Mouse (Mus musculus): ENCODE measurements around the gene Ccne1. TPM values are rescaled to one million over a fixed set of nuclear protein-coding genes. Genes with fewer than 3 reads are reported as not detected.
A peak's percentile ranks its signal among the peaks of the same experiment; 100 is the strongest.
"Not testable (repeated sequence)": the region's sequence is repeated elsewhere in the genome, so short reads cannot be mapped to it uniquely, and the experiment has no call there.

Gene Ccne1
- polyA plus RNA-seq, 1 experiment from 2014 or later = 77.5 TPM

GRCm38 (mm10) chr7:38128256-38128655 is 20.9 kb upstream of the Ccne1 start:
- not testable (repeated sequence) for H3K36me3 ChIP-seq; H3K27me3 ChIP-seq; H3K27ac ChIP-seq; H3K4me2 ChIP-seq (replicated peaks); ATAC-seq (ENCODE audit: low FRiP score, low read depth); H3K9me3 ChIP-seq; H3K9ac ChIP-seq; H3K4me3 ChIP-seq
- 76% methylated on average over 5 of the region's 5 CpGs for WGBS
- H3K4me1 ChIP-seq = peaks cover 29% of the 10 kb centered on the region

- Histone ChIP-seq H3K4me1 (peaks cover 24% of the 10 kb centered on the region), H3K4me2 (replicated peaks) (peak overlapping the region; percentile 14; the same call in 1 of the 2 replicates), H3K9me3 (no peaks in the 10 kb centered on the region), H3K36me3 (no peaks in the 10 kb centered on the region), H3K9ac (no peak overlapping the region), H3K4me3 (no peak overlapping the region), H3K27ac (no peak overlapping the region), H3K27me3 (no peaks in the 10 kb centered on the region)
- peak; percentile 78; the same call in 1 of the 2 replicates for ATAC-seq (ENCODE audit: low FRiP score, low read depth)
- 55% methylated on average over 12 of the region's 12 CpGs for WGBS
These were observed 18.3 kb upstream of the Ccne1 start for GRCm38 (mm10) chr7:38125565-38126159.

GRCm38 (mm10) chr7:38124164-38124563 is 16.8 kb upstream of the Ccne1 start:
- not testable (repeated sequence) for H3K9ac ChIP-seq; H3K27ac ChIP-seq; ATAC-seq (ENCODE audit: low FRiP score, low read depth); H3K4me2 ChIP-seq (replicated peaks); H3K4me3 ChIP-seq; H3K4me1 ChIP-seq; H3K36me3 ChIP-seq; H3K27me3 ChIP-seq; H3K9me3 ChIP-seq
- 88% methylated on average over 2 of the region's 2 CpGs for WGBS

GRCm38 (mm10) chr7:38118594-38118993 is 11.3 kb upstream of the Ccne1 start:
- Histone ChIP-seq H3K9me3 (no peaks in the 10 kb centered on the region), H3K4me2 (replicated peaks) (no peak overlapping the region), H3K4me3 (no peak overlapping the region), H3K9ac (no peak overlapping the region), H3K27me3 (no peaks in the 10 kb centered on the region), H3K4me1 (no peaks in the 10 kb centered on the region), H3K36me3 (no peaks in the 10 kb centered on the region), H3K27ac (no peak overlapping the region)
- no peak for ATAC-seq (ENCODE audit: low FRiP score, low read depth)
- WGBS = 6% methylated on average over 1 of the region's 1 CpGs

GRCm38 (mm10) chr7:38112451-38112850 is 5.1 kb upstream of the Ccne1 start:
- WGBS = 82% methylated on average over 9 of the region's 9 CpGs
- no peak overlapping the region for H3K4me2 ChIP-seq (replicated peaks)
- ATAC-seq (ENCODE audit: low FRiP score, low read depth) = no peak
- no peak overlapping the region for H3K9ac ChIP-seq
- H3K9me3 ChIP-seq = no peaks in the 10 kb centered on the region
- no peak overlapping the region for H3K4me3 ChIP-seq
- no peaks in the 10 kb centered on the region for H3K36me3 ChIP-seq
- peaks cover 32% of the 10 kb centered on the region for H3K4me1 ChIP-seq
- H3K27me3 ChIP-seq = no peaks in the 10 kb centered on the region
- peak overlapping the region; percentile 89; the same call in 1 of the 2 replicates for H3K27ac ChIP-seq

- Histone ChIP-seq H3K9me3 (no peaks in the 10 kb centered on the region), H3K27ac (peak overlapping the region; percentile 89), H3K4me1 (peaks cover 32% of the 10 kb centered on the region), H3K4me3 (no peak overlapping the region), H3K9ac (no peak overlapping the region), H3K4me2 (replicated peaks) (peak overlapping the region; percentile 30; the same call in 1 of the 2 replicates), H3K27me3 (no peaks in the 10 kb centered on the region), H3K36me3 (no peaks in the 10 kb centered on the region)
- peak; percentile 82 for ATAC-seq (ENCODE audit: low FRiP score, low read depth)
- WGBS = 29% methylated on average over 3 of the region's 3 CpGs
These were observed 4.7 kb upstream of the Ccne1 start for GRCm38 (mm10) chr7:38111996-38112395.

GRCm38 (mm10) chr7:38108260-38108632 is 912 bp upstream of the Ccne1 start:
- Histone ChIP-seq H3K27ac (no peak overlapping the region), H3K27me3 (no peaks in the 10 kb centered on the region), H3K4me1 (peaks cover 49% of the 10 kb centered on the region), H3K9ac (peak overlapping the region; percentile 77), H3K4me2 (replicated peaks) (peak overlapping the region; percentile 93), H3K36me3 (peaks cover 13% of the 10 kb centered on the region), H3K4me3 (peak overlapping the region; percentile 89), H3K9me3 (no peaks in the 10 kb centered on the region)
- WGBS = 13% methylated on average over 10 of the region's 10 CpGs
- no peak for ATAC-seq (ENCODE audit: low FRiP score, low read depth)

GRCm38 (mm10) chr7:38106711-38107311 is 523 bp downstream of the Ccne1 start:
- peaks cover 36% of the 10 kb centered on the region for H3K4me1 ChIP-seq
- peak overlapping the region; percentile 87 for H3K9ac ChIP-seq
- H3K9me3 ChIP-seq = no peaks in the 10 kb centered on the region
- peaks cover 28% of the 10 kb centered on the region for H3K36me3 ChIP-seq
- H3K4me3 ChIP-seq = peak overlapping the region; percentile 89
- H3K4me2 ChIP-seq (replicated peaks) = peak overlapping the region; percentile 93
- peak; percentile 42; the same call in 1 of the 2 replicates for ATAC-seq (ENCODE audit: low FRiP score, low read depth)
- no peaks in the 10 kb centered on the region for H3K27me3 ChIP-seq
- H3K27ac ChIP-seq = peak overlapping the region; percentile 52; the same call in 1 of the 2 replicates
- under 1% methylated on average over 47 of the region's 47 CpGs for WGBS

- Histone ChIP-seq H3K27me3 (no peaks in the 10 kb centered on the region), H3K4me1 (peaks cover 25% of the 10 kb centered on the region), H3K4me2 (replicated peaks) (peak overlapping the region; percentile 93), H3K27ac (no peak overlapping the region), H3K36me3 (peaks cover 42% of the 10 kb centered on the region), H3K9me3 (no peaks in the 10 kb centered on the region), H3K4me3 (peak overlapping the region; percentile 89; the same call in 1 of the 2 replicates), H3K9ac (no peak overlapping the region)
- 86% methylated on average over 3 of the region's 3 CpGs for WGBS
- ATAC-seq (ENCODE audit: low FRiP score, low read depth) = no peak
These were observed 2.0 kb downstream of the Ccne1 start for GRCm38 (mm10) chr7:38105379-38105778.

GRCm38 (mm10) chr7:38104097-38104496 is 3.2 kb downstream of the Ccne1 start:
- H3K27ac ChIP-seq = no peak overlapping the region
- no peak overlapping the region for H3K4me2 ChIP-seq (replicated peaks)
- peaks cover 25% of the 10 kb centered on the region for H3K4me1 ChIP-seq
- no peak for ATAC-seq (ENCODE audit: low FRiP score, low read depth)
- no peaks in the 10 kb centered on the region for H3K27me3 ChIP-seq
- no peak overlapping the region for H3K9ac ChIP-seq
- no peaks in the 10 kb centered on the region for H3K9me3 ChIP-seq
- peaks cover 55% of the 10 kb centered on the region for H3K36me3 ChIP-seq
- H3K4me3 ChIP-seq = no peak overlapping the region
- 86% methylated on average over 5 of the region's 5 CpGs for WGBS

GRCm38 (mm10) chr7:38094353-38094752 is 13.0 kb downstream of the Ccne1 start:
- no peak overlapping the region for H3K9ac ChIP-seq
- whole genome bisulfite sequencing = 76% methylated on average over 6 of the region's 6 CpGs
- no peaks in the 10 kb centered on the region for H3K9me3 ChIP-seq
- peaks cover 24% of the 10 kb centered on the region for H3K36me3 ChIP-seq
- H3K4me1 ChIP-seq = peaks cover 6% of the 10 kb centered on the region
- H3K27ac ChIP-seq = no peak overlapping the region
- H3K27me3 ChIP-seq = no peaks in the 10 kb centered on the region
- H3K4me2 ChIP-seq (replicated peaks) = no peak overlapping the region
- no peak overlapping the region for H3K4me3 ChIP-seq
- no peak for ATAC-seq (ENCODE audit: low FRiP score, low read depth)

GRCm38 (mm10) chr7:38093101-38093500 is 14.2 kb downstream of the Ccne1 start:
- no peak overlapping the region for H3K27ac ChIP-seq
- H3K4me3 ChIP-seq = no peak overlapping the region
- H3K36me3 ChIP-seq = peaks cover 12% of the 10 kb centered on the region
- H3K27me3 ChIP-seq = no peaks in the 10 kb centered on the region
- no peak overlapping the region for H3K9ac ChIP-seq
- H3K4me2 ChIP-seq (replicated peaks) = no peak overlapping the region
- H3K9me3 ChIP-seq = no peaks in the 10 kb centered on the region
- ATAC-seq (ENCODE audit: low FRiP score, low read depth) = no peak
- WGBS = 17% methylated on average over 2 of the region's 2 CpGs
- peaks cover 6% of the 10 kb centered on the region for H3K4me1 ChIP-seq
